Mouse (Mus musculus) cerebellum, adult 2 months (tissue): ENCODE data around the gene Dolpp1.

Experiments used
- CTCF ChIP-seq: fragments of 200-500 bp; IDR thresholded peaks from 2 replicates; pipeline ENCODE4 v1.5.1; 2011; ENCODE audit warnings: low read depth, mild to moderate bottlenecking, control low read depth, low read length, moderate library complexity, borderline replicate concordance; ENCODE audit not compliant: insufficient read depth
- POLR2A ChIP-seq: fragments of 200-500 bp; IDR thresholded peaks from 2 replicates; pipeline ENCODE4 v1.6.1; 2011; ENCODE audit warnings: low read length, control low read depth, borderline replicate concordance; ENCODE audit not compliant: insufficient read depth

DNA sequence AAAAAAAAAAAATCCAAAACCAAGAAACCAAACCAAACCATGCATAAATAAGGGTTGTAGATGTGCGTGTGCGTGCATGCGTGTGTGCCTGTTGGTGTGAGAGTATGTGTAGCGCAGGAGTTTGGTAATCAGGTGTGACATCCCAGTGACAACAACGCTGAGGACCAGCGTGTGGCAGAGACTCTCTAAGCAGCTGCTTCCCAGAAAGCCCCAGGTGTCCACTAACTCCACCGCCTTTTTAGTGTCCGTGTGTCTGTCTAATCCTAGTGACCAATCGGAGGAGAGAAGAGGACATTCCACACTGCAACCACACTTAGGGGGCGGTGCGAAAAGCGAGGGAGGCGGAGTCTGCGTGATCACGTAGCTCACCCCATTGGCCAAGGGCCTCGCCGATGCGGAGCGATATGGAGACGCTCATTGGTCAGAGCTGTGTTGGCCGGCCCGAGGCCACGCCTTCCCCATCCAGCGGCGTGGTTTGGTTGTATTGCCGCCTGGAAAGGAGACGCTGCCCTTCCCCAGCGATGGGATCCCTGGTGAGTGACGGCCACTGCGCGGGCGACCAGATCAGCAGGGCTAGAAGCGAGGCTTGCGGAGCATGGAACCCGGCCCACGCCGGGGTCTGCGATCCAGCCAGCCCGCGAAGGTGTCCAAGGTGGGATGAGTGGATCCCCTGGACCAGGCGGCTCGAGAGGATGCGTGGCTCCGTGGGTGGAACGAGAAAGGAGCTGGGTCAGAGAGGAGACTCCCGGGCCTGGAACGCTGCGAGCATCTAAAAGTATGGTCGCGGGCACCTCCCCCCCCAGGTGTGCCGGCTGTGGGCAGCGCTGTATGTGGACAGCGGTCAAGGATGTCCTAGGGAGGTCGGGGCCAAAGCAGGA lies 28.0 kb upstream of the Dolpp1 start, which contains the start of gene Miga2:
- TF ChIP-seq CTCF (no peak), POLR2A (peak; percentile 72)
